Mouse (Mus musculus): ENCODE measurements around the gene Zfp655. TPM values are rescaled to one million over a fixed set of nuclear protein-coding genes. Genes with fewer than 3 reads are reported as not detected.
"Not testable (repeated sequence)": the region's sequence is repeated elsewhere in the genome, so short reads cannot be mapped to it uniquely, and the experiment has no call there.

Zfp655 gene
- polyA plus RNA-seq, 1 experiment from 2014 or later: 33.9 TPM

- no peak overlapping the region for H3K27ac ChIP-seq (ENCODE audit: low read length)
- H3K4me2 ChIP-seq (ENCODE audit: low read depth, low read length): no peak overlapping the region
- H3K27me3 ChIP-seq (ENCODE audit: control insufficient read depth, insufficient read depth, low read depth, low read length): no peaks in the 10 kb centered on the region
- peaks cover 32% of the 10 kb centered on the region for H3K36me3 ChIP-seq (ENCODE audit: control insufficient read depth, insufficient read depth, low read length)
- WGBS: 60% methylated on average over 6 of the region's 6 CpGs
- no peak overlapping the region for H3K4me3 ChIP-seq (ENCODE audit: low read length)
- H3K4me1 ChIP-seq (replicated peaks; ENCODE audit: control insufficient read depth, insufficient read depth, low read length): no peaks in the 10 kb centered on the region
- H3K9ac ChIP-seq (ENCODE audit: low read length): no peak overlapping the region
- no peak for ATAC-seq (ENCODE audit: low read depth)
- no peaks in the 10 kb centered on the region for H3K9me3 ChIP-seq (ENCODE audit: control insufficient read depth, low read length)
Observed at GRCm38 (mm10) chr5:145217746-145218145, 13.8 kb upstream of the Zfp655 start.

GRCm38 (mm10) chr5:145218206-145218605, 13.3 kb upstream of the Zfp655 start:
- peaks cover 29% of the 10 kb centered on the region for H3K36me3 ChIP-seq (ENCODE audit: control insufficient read depth, insufficient read depth, low read length)
- WGBS: 94% methylated on average over 21 of the region's 21 CpGs
- no peak for ATAC-seq (ENCODE audit: low read depth)

GRCm38 (mm10) chr5:145218671-145219070, 12.8 kb upstream of the Zfp655 start:
- Histone ChIP-seq H3K36me3 (ENCODE audit: control insufficient read depth, insufficient read depth, low read length) (peaks cover 24% of the 10 kb centered on the region), H3K4me3 (ENCODE audit: low read length) (no peak overlapping the region), H3K27me3 (ENCODE audit: control insufficient read depth, insufficient read depth, low read depth, low read length) (no peaks in the 10 kb centered on the region), H3K27ac (ENCODE audit: low read length) (no peak overlapping the region), H3K4me2 (ENCODE audit: low read depth, low read length) (no peak overlapping the region), H3K4me1 (replicated peaks; ENCODE audit: control insufficient read depth, insufficient read depth, low read length) (no peaks in the 10 kb centered on the region), H3K9me3 (ENCODE audit: control insufficient read depth, low read length) (no peaks in the 10 kb centered on the region), H3K9ac (ENCODE audit: low read length) (no peak overlapping the region)
- ATAC-seq (ENCODE audit: low read depth): no peak
- WGBS: 95% methylated on average over 20 of the region's 20 CpGs

More at GRCm38 (mm10) chr5:145218206-145218605, 13.3 kb upstream of the Zfp655 start:
- no peak overlapping the region for H3K27ac ChIP-seq (ENCODE audit: low read length)
- H3K27me3 ChIP-seq (ENCODE audit: control insufficient read depth, insufficient read depth, low read depth, low read length): no peaks in the 10 kb centered on the region
- H3K4me1 ChIP-seq (replicated peaks; ENCODE audit: control insufficient read depth, insufficient read depth, low read length): no peaks in the 10 kb centered on the region
- no peak overlapping the region for H3K4me2 ChIP-seq (ENCODE audit: low read depth, low read length)
- no peak overlapping the region for H3K4me3 ChIP-seq (ENCODE audit: low read length)
- H3K9me3 ChIP-seq (ENCODE audit: control insufficient read depth, low read length): no peaks in the 10 kb centered on the region
- no peak overlapping the region for H3K9ac ChIP-seq (ENCODE audit: low read length)

- Histone ChIP-seq H3K9me3 (ENCODE audit: control insufficient read depth, low read length) (no peaks in the 10 kb centered on the region), H3K4me2 (ENCODE audit: low read depth, low read length) (no peak overlapping the region), H3K4me3 (ENCODE audit: low read length) (no peak overlapping the region), H3K27me3 (ENCODE audit: control insufficient read depth, insufficient read depth, low read depth, low read length) (no peaks in the 10 kb centered on the region), H3K36me3 (ENCODE audit: control insufficient read depth, insufficient read depth, low read length) (peaks cover 21% of the 10 kb centered on the region), H3K4me1 (replicated peaks; ENCODE audit: control insufficient read depth, insufficient read depth, low read length) (no peaks in the 10 kb centered on the region), H3K9ac (ENCODE audit: low read length) (no peak overlapping the region), H3K27ac (ENCODE audit: low read length) (no peak overlapping the region)
- ATAC-seq (ENCODE audit: low read depth): no peak
- WGBS: 94% methylated on average over 8 of the region's 8 CpGs
Observed at GRCm38 (mm10) chr5:145219981-145220380, 11.5 kb upstream of the Zfp655 start.

GRCm38 (mm10) chr5:145222840-145223239, 8.7 kb upstream of the Zfp655 start:
- WGBS: 84% methylated on average over 5 of the region's 5 CpGs
- Histone ChIP-seq H3K27me3 (ENCODE audit: control insufficient read depth, insufficient read depth, low read depth, low read length) (no peaks in the 10 kb centered on the region), H3K27ac (ENCODE audit: low read length) (no peak overlapping the region), H3K9ac (ENCODE audit: low read length) (no peak overlapping the region), H3K4me3 (ENCODE audit: low read length) (no peak overlapping the region), H3K4me2 (ENCODE audit: low read depth, low read length) (no peak overlapping the region), H3K9me3 (ENCODE audit: control insufficient read depth, low read length) (no peaks in the 10 kb centered on the region), H3K36me3 (ENCODE audit: control insufficient read depth, insufficient read depth, low read length) (peaks cover 19% of the 10 kb centered on the region), H3K4me1 (replicated peaks; ENCODE audit: control insufficient read depth, insufficient read depth, low read length) (no peaks in the 10 kb centered on the region)
- no peak for ATAC-seq (ENCODE audit: low read depth)

GRCm38 (mm10) chr5:145223395-145223794, 8.1 kb upstream of the Zfp655 start:
- H3K27ac ChIP-seq (ENCODE audit: low read length): no peak overlapping the region
- no peak overlapping the region for H3K4me2 ChIP-seq (ENCODE audit: low read depth, low read length)
- H3K9ac ChIP-seq (ENCODE audit: low read length): no peak overlapping the region
- H3K4me3 ChIP-seq (ENCODE audit: low read length): no peak overlapping the region
- H3K36me3 ChIP-seq (ENCODE audit: control insufficient read depth, insufficient read depth, low read length): peaks cover 18% of the 10 kb centered on the region
- no peaks in the 10 kb centered on the region for H3K27me3 ChIP-seq (ENCODE audit: control insufficient read depth, insufficient read depth, low read depth, low read length)
- 74% methylated on average over 12 of the region's 12 CpGs for WGBS
- no peaks in the 10 kb centered on the region for H3K4me1 ChIP-seq (replicated peaks; ENCODE audit: control insufficient read depth, insufficient read depth, low read length)
- no peak for ATAC-seq (ENCODE audit: low read depth)
- no peaks in the 10 kb centered on the region for H3K9me3 ChIP-seq (ENCODE audit: control insufficient read depth, low read length)

- Histone ChIP-seq H3K27ac (ENCODE audit: low read length) (no peak overlapping the region), H3K36me3 (ENCODE audit: control insufficient read depth, insufficient read depth, low read length) (no peaks in the 10 kb centered on the region), H3K4me2 (ENCODE audit: low read depth, low read length) (no peak overlapping the region), H3K27me3 (ENCODE audit: control insufficient read depth, insufficient read depth, low read depth, low read length) (no peaks in the 10 kb centered on the region), H3K9ac (ENCODE audit: low read length) (no peak overlapping the region), H3K4me1 (replicated peaks; ENCODE audit: control insufficient read depth, insufficient read depth, low read length) (peaks cover 3% of the 10 kb centered on the region), H3K4me3 (ENCODE audit: low read length) (no peak overlapping the region), H3K9me3 (ENCODE audit: control insufficient read depth, low read length) (no peaks in the 10 kb centered on the region)
- WGBS: 44% methylated on average over 2 of the region's 2 CpGs
- no peak for ATAC-seq (ENCODE audit: low read depth)
Observed at GRCm38 (mm10) chr5:145226453-145226852, 5.1 kb upstream of the Zfp655 start.

GRCm38 (mm10) chr5:145229283-145229682, 2.2 kb upstream of the Zfp655 start:
- H3K9ac ChIP-seq (ENCODE audit: low read length); H3K36me3 ChIP-seq (ENCODE audit: control insufficient read depth, insufficient read depth, low read length); ATAC-seq (ENCODE audit: low read depth); H3K4me2 ChIP-seq (ENCODE audit: low read depth, low read length); H3K27me3 ChIP-seq (ENCODE audit: control insufficient read depth, insufficient read depth, low read depth, low read length); H3K4me3 ChIP-seq (ENCODE audit: low read length); H3K9me3 ChIP-seq (ENCODE audit: control insufficient read depth, low read length); H3K27ac ChIP-seq (ENCODE audit: low read length): not testable (repeated sequence)
- H3K4me1 ChIP-seq (replicated peaks; ENCODE audit: control insufficient read depth, insufficient read depth, low read length): peaks cover 11% of the 10 kb centered on the region
- WGBS: 71% methylated on average over 6 of the region's 6 CpGs

GRCm38 (mm10) chr5:145230641-145231040, 874 bp upstream of the Zfp655 start:
- peaks cover 12% of the 10 kb centered on the region for H3K36me3 ChIP-seq (ENCODE audit: control insufficient read depth, insufficient read depth, low read length)
- H3K9me3 ChIP-seq (ENCODE audit: control insufficient read depth, low read length): no peaks in the 10 kb centered on the region
- H3K9ac ChIP-seq (ENCODE audit: low read length): peak overlapping the region; percentile 99
- no peak for ATAC-seq (ENCODE audit: low read depth)
- 85% methylated on average over 4 of the region's 4 CpGs for WGBS
- H3K27me3 ChIP-seq (ENCODE audit: control insufficient read depth, insufficient read depth, low read depth, low read length): no peaks in the 10 kb centered on the region
- peak overlapping the region; percentile 82 for H3K4me2 ChIP-seq (ENCODE audit: low read depth, low read length)
- peaks cover 11% of the 10 kb centered on the region for H3K4me1 ChIP-seq (replicated peaks; ENCODE audit: control insufficient read depth, insufficient read depth, low read length)
- no peak overlapping the region; the same call in 1 of the 2 replicates for H3K27ac ChIP-seq (ENCODE audit: low read length)
- peak overlapping the region; percentile 98; the same call in 1 of the 2 replicates for H3K4me3 ChIP-seq (ENCODE audit: low read length)

- H3K9ac ChIP-seq (ENCODE audit: low read length): peak overlapping the region; percentile 99
- peaks cover 11% of the 10 kb centered on the region for H3K4me1 ChIP-seq (replicated peaks; ENCODE audit: control insufficient read depth, insufficient read depth, low read length)
- peak overlapping the region; percentile 98 for H3K4me3 ChIP-seq (ENCODE audit: low read length)
- 1% methylated on average over 37 of the region's 49 CpGs for WGBS
- peak overlapping the region; percentile 90 for H3K27ac ChIP-seq (ENCODE audit: low read length)
- ATAC-seq (ENCODE audit: low read depth): peak; percentile 71
- H3K27me3 ChIP-seq (ENCODE audit: control insufficient read depth, insufficient read depth, low read depth, low read length): no peaks in the 10 kb centered on the region
- peaks cover 17% of the 10 kb centered on the region for H3K36me3 ChIP-seq (ENCODE audit: control insufficient read depth, insufficient read depth, low read length)
- H3K4me2 ChIP-seq (ENCODE audit: low read depth, low read length): peak overlapping the region; percentile 75
- no peaks in the 10 kb centered on the region for H3K9me3 ChIP-seq (ENCODE audit: control insufficient read depth, low read length)
Observed at GRCm38 (mm10) chr5:145231893-145232411, 437 bp downstream of the Zfp655 start.
